Mouse (Mus musculus): ENCODE data around the gene Snrpd2. TPM values are rescaled to one million over a fixed set of nuclear protein-coding genes. Genes with fewer than 3 reads are reported as not detected.

The Snrpd2 gene
- total and polyA plus RNA-seq, 2 experiments from 2014 or later = 50.0 to 124 TPM

DNA sequence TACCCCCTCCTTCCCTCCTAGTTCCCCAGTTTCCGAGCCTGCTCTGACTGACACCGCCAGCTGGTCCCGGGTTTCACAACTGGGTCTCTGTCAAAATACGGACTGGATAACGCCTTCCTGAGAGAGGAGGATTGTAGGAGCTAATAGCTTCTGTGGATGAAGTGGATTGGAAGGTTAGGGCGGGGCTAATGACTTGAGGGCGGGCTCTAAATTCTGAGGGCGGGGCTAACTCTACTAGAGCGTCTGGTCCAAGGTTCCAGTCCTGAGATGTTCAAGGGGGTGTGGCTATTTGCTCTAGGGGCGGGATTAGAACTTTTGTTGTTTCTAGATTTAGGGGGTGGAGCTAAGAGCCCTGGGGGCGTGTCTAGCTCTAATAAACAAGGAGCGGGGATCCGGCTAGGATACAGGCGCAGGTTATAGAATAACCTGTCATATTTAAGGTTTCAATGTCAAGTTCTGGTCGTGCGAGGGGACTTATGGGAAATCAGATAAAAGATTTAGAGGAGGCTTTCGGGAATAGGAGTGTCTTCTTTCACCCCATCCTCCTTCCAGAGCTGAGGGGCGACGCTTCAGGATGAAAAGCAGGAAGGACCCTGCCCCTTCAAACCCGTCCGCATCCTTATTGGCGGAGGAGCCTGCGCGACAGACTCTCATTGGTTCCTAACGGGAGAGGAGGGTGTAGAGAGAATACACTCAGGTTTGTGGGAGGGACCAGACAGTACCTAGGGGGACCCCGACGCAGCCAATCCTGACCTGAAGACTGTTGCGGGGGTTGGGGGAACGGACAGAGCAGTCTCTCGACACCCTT is 26.4 kb downstream of the Snrpd2 start, which contains the start of gene Eml2:
Eml2 (plus strand) TSS at position 714 of the 808 bp plus-strand sequence.
- ATAC-seq (peak; percentile 96), DNase-seq (peak; percentile 94)
- peak within 1 kb of the TSS; percentile 70 for H3K4me3 ChIP-seq (ENCODE audit: low read depth, low read length)
- 0 out of 2 replicates have a peak, but pooled peaks cover 5% of the 10 kb centered on the region for H3K36me3 ChIP-seq (ENCODE audit: insufficient read depth)
- peaks cover 18% of the 10 kb centered on the region for H3K4me1 ChIP-seq (ENCODE audit: insufficient read depth)
- no peak for TF ChIP-seq CTCF (IDR thresholded peaks at IDR 0.05; ENCODE audit: low read depth)
- no peaks in the 10 kb centered on the region for H3K9me3 ChIP-seq (ENCODE audit: low read length)
- H3K27ac ChIP-seq (ENCODE audit: low read depth, low read length) = peak within 1 kb of the TSS; percentile 81
- H3K4me2 ChIP-seq (ENCODE audit: low read depth) = peak within 1 kb of the TSS; percentile 56
- peak within 1 kb of the TSS; percentile 81 for H3K9ac ChIP-seq
- peaks cover 5% of the 10 kb centered on the region; the same call in 1 of the 2 replicates for H3K27me3 ChIP-seq (ENCODE audit: insufficient read depth, low read length)
- 2% methylated on average over 30 of the region's 30 CpGs for WGBS

DNA sequence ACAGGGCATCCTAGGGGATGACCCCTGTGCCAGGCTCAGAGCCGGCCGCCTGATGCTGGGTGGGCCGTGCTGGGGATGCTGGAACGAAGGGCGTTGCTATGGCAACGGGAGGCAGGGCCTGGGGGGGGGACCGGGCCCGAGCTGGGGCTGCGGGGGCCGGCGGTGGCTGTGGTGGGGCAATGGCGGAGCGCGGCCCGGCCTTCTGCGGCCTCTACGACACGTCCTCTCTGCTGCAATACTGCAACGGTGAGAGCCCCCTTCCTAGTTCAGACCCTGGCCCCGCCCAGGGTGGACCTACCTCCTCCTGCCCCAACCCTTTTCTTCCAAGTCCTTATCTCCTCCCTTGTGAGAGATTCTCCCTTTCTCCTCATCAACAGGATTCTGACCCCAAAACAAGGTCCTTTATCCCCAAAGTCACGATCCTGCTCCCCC is 27.0 kb downstream of the Snrpd2 start:
- Histone ChIP-seq H3K4me3 (ENCODE audit: low read depth, low read length) (peak overlapping the region; percentile 70), H3K4me1 (ENCODE audit: insufficient read depth) (peaks cover 18% of the 10 kb centered on the region), H3K27me3 (ENCODE audit: insufficient read depth, low read length) (peaks cover 5% of the 10 kb centered on the region; the same call in 1 of the 2 replicates), H3K4me2 (ENCODE audit: low read depth) (peak overlapping the region; percentile 56), H3K9me3 (ENCODE audit: low read length) (no peaks in the 10 kb centered on the region), H3K27ac (ENCODE audit: low read depth, low read length) (peak overlapping the region; percentile 81), H3K36me3 (ENCODE audit: insufficient read depth) (0 out of 2 replicates have a peak, but pooled peaks cover 5% of the 10 kb centered on the region), H3K9ac (peak overlapping the region; percentile 81)
- no peak for TF ChIP-seq CTCF (IDR thresholded peaks at IDR 0.05; ENCODE audit: low read depth)
- ATAC-seq = no peak; the same call in 1 of the 2 replicates
- no peak for DNase-seq
- 3% methylated on average over 19 of the region's 21 CpGs for WGBS

DNA sequence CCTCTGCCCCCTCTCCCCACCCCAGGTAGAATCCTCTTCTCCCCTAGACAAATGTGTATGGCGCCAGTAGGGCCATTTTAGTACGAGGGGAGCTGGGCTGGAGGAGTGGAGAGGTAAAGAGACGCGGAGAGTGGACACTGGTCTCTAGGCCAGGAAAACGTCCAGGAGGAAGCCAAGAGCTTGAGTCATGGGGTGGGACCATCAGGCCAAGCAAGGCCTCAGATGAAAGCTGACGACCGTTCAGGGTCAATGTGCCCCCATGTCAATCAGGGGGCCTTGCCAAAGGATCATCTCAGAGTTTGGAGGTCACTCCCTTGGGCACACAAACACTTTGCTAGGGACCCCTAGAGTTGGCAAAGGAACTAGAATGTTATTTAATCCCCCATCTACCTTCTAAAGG is 27.7 kb downstream of the Snrpd2 start:
- H3K4me3 ChIP-seq (ENCODE audit: low read depth, low read length) = peak overlapping the region; percentile 70
- 0 out of 2 replicates have a peak, but pooled peaks cover 10% of the 10 kb centered on the region for H3K36me3 ChIP-seq (ENCODE audit: insufficient read depth)
- peaks cover 14% of the 10 kb centered on the region for H3K4me1 ChIP-seq (ENCODE audit: insufficient read depth)
- H3K27me3 ChIP-seq (ENCODE audit: insufficient read depth, low read length) = peaks cover 5% of the 10 kb centered on the region; the same call in 1 of the 2 replicates
- DNase-seq = no peak
- H3K4me2 ChIP-seq (ENCODE audit: low read depth) = peak overlapping the region; percentile 56
- no peaks in the 10 kb centered on the region for H3K9me3 ChIP-seq (ENCODE audit: low read length)
- TF ChIP-seq CTCF (IDR thresholded peaks at IDR 0.05; ENCODE audit: low read depth) = no peak
- no peak overlapping the region for H3K27ac ChIP-seq (ENCODE audit: low read depth, low read length)
- ATAC-seq = no peak
- whole genome bisulfite sequencing = 71% methylated on average over 7 of the region's 7 CpGs
- H3K9ac ChIP-seq = peak overlapping the region; percentile 81

DNA sequence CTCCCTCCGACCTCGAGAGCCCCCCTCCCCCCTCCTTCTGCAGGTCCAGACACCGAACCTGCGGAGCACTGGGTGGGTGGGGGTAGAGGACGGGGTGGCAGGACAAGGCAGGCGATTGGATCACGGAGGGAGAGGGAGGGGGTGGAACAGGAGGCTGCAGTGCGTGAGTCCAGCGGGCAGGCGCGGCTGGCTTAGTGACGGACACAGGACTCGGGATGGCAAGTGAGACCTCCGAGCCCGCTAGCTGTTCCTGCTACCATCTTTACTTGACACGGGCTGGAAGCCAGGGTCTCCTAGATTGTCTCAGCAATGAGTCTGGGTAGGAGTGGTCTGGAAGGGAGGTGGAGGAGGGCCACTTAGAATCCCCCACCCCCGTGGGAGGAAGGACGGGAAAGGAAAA is 28.5 kb downstream of the Snrpd2 start:
- peaks cover 7% of the 10 kb centered on the region; the same call in 1 of the 2 replicates for H3K4me1 ChIP-seq (ENCODE audit: insufficient read depth)
- peak overlapping the region; percentile 56 for H3K4me2 ChIP-seq (ENCODE audit: low read depth)
- DNase-seq (no peak), ATAC-seq (no peak)
- no peak overlapping the region for H3K27ac ChIP-seq (ENCODE audit: low read depth, low read length)
- peak overlapping the region; percentile 18 for H3K9ac ChIP-seq
- no peak for TF ChIP-seq CTCF (IDR thresholded peaks at IDR 0.05; ENCODE audit: low read depth)
- WGBS = 9% methylated on average over 16 of the region's 18 CpGs
- H3K9me3 ChIP-seq (ENCODE audit: low read length) = no peaks in the 10 kb centered on the region
- peak overlapping the region; percentile 70 for H3K4me3 ChIP-seq (ENCODE audit: low read depth, low read length)
- H3K36me3 ChIP-seq (ENCODE audit: insufficient read depth) = 0 out of 2 replicates have a peak, but pooled peaks cover 18% of the 10 kb centered on the region
- peaks cover 5% of the 10 kb centered on the region; the same call in 1 of the 2 replicates for H3K27me3 ChIP-seq (ENCODE audit: insufficient read depth, low read length)

DNA sequence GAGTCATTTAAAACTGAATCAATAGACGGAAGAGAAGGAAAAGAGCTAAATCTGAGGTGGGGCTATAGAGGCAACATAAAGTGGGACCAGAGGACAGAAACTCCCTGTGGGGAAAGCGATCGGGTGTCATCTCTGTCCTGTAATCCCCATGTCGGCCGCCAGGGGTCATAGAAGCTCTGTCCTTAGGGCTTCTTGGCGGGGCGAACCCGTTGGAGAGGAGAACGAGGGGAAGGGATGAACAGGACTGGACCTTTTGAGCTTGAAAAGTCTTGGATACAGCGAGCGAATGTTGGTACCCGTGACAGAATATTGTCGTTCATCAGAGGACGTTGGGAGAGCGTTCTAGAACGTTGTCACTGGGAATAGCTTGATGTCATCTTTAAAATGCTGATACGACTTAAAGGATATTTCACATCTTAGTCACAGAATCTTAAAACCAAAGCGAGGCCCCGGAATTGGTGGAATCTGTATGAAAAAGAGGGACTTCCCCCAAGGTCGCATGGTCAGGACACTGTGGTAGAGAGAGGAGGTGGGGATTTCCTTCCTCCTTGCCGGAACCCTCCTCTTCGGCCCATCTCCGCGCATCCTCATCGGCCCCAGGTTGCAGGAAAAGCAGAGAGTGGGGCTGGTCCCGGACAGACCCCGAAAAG is 29.0 kb downstream of the Snrpd2 start:
- Histone ChIP-seq H3K4me2 (ENCODE audit: low read depth) (peak overlapping the region; percentile 56), H3K36me3 (ENCODE audit: insufficient read depth) (peaks cover 19% of the 10 kb centered on the region), H3K9ac (peak overlapping the region; percentile 39; the same call in 1 of the 2 replicates), H3K27ac (ENCODE audit: low read depth, low read length) (no peak overlapping the region), H3K27me3 (ENCODE audit: insufficient read depth, low read length) (peaks cover 5% of the 10 kb centered on the region; the same call in 1 of the 2 replicates), H3K4me1 (ENCODE audit: insufficient read depth) (peaks cover 7% of the 10 kb centered on the region; the same call in 1 of the 2 replicates), H3K9me3 (ENCODE audit: low read length) (no peaks in the 10 kb centered on the region), H3K4me3 (ENCODE audit: low read depth, low read length) (peak overlapping the region; percentile 70)
- ATAC-seq = no peak
- WGBS = 8% methylated on average over 27 of the region's 27 CpGs
- peak; percentile 86 for DNase-seq
- TF ChIP-seq CTCF (IDR thresholded peaks at IDR 0.05; ENCODE audit: low read depth) = peak; percentile 89

DNA sequence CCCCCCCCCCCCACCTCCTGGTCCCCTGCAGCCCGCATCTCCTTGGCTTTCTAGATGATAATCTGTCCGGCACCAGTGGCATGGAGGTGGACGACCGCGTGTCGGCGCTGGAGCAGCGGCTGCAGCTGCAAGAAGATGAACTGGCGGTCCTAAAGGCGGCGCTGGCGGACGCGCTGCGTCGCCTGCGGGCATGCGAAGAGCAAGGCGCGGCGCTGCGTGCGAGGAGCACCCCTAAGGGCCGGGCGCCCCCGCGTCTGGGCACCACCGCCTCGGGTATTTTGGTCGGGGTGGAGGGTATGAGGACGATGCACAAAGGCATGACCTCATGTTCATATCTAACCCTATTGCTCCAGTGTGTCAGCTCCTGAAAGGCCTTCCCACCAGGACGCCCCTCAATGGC is 29.7 kb downstream of the Snrpd2 start:
- H3K27ac ChIP-seq (ENCODE audit: low read depth, low read length) = no peak overlapping the region
- peak overlapping the region; percentile 70 for H3K4me3 ChIP-seq (ENCODE audit: low read depth, low read length)
- 7% methylated on average over 28 of the region's 32 CpGs for WGBS
- H3K27me3 ChIP-seq (ENCODE audit: insufficient read depth, low read length) = peaks cover 5% of the 10 kb centered on the region; the same call in 1 of the 2 replicates
- peaks cover 7% of the 10 kb centered on the region; the same call in 1 of the 2 replicates for H3K4me1 ChIP-seq (ENCODE audit: insufficient read depth)
- peak; percentile 82 for TF ChIP-seq CTCF (IDR thresholded peaks at IDR 0.05; ENCODE audit: low read depth)
- H3K9ac ChIP-seq = peak overlapping the region; percentile 39
- peaks cover 24% of the 10 kb centered on the region for H3K36me3 ChIP-seq (ENCODE audit: insufficient read depth)
- H3K9me3 ChIP-seq (ENCODE audit: low read length) = no peaks in the 10 kb centered on the region
- peak overlapping the region; percentile 56 for H3K4me2 ChIP-seq (ENCODE audit: low read depth)
- ATAC-seq (no peak), DNase-seq (peak; percentile 75)

Measured in forebrain, postnatal 0 days (tissue).